Mouse (Mus musculus): Measurements from ENCODE around the gene Ripply1.
"Not testable (repeated sequence)": the region's sequence is repeated elsewhere in the genome, so short reads cannot be mapped to it uniquely, and the experiment has no call there.

- not testable (repeated sequence) for TF ChIP-seq POLR2A (IDR thresholded peaks at IDR 0.05; ENCODE audit: control insufficient read depth, low read depth, low read length); CTCF (IDR thresholded peaks at IDR 0.05; ENCODE audit: control insufficient read depth, insufficient read depth, insufficient replicate concordance, low read depth, low read length)
These were observed 23.5 kb downstream of the Ripply1 start for GRCm38 (mm10) chrX:139758634-139759033.

Data from testis, adult 2 months (tissue).